Mouse (Mus musculus) bone marrow, adult 2 months (tissue): ENCODE data around the gene 1700029I15Rik.

Experiments
- CTCF ChIP-seq: fragments of 200-500 bp; IDR thresholded peaks from 2 replicates; pipeline ENCODE4 v1.5.1; 2011; ENCODE audit warnings: low read length, control low read depth; ENCODE audit not compliant: control insufficient read depth, insufficient read depth
- POLR2A ChIP-seq: fragments of 200-500 bp; IDR thresholded peaks from 2 replicates; pipeline ENCODE4 v1.6.1; 2011; ENCODE audit warnings: low read depth, mild to moderate bottlenecking, control low read depth, low read length, borderline replicate concordance; ENCODE audit not compliant: control insufficient read depth

GRCm38 (mm10) chr2:92391116-92391515 is 8.8 kb downstream of the 1700029I15Rik start:
- TF ChIP-seq POLR2A (no peak), CTCF (no peak)
